Comparison of ENCODE assay signal across 20 mouse cellular contexts in the genomic region with DNA sequence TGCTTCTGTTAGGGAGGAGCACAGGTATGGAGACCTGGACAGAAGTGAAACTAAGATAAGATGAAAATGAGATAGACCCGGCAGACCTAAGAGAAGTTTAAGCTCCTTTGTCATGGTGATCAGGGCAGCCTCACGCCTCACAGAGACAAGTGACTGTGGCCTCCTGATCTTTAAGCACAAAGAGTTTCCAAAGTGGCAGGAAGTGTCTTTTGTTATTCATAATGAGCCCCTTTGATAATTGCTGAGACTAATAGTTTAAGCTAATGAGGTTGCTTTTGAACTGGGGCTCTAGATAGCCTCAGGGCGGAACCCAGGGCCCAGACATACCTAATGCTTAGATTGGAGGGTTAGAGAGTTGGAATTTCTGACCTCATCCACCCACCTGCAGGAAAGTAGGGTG. TPM values are rescaled to one million over a fixed set of nuclear protein-coding genes. Genes with fewer than 3 reads are reported as not detected.
DNase-seq lines count a peak whose midpoint lies in the region; ATAC-seq and TF ChIP-seq lines count a peak whose summit lies in the region.
"Had no signal": no experiment of that assay in that cellular context is flagged by ENCODE, and none has a peak within 500 bp of the region (broad histone marks: within the 10 kb centered on the region; RNA-seq: fewer than 3 reads in every experiment).

No protein-coding gene starts in this region.

- no peak for TF ChIP-seq CTCF in brain, embryonic 14.5 days (IDR thresholded peaks at IDR 0.05; ENCODE audit: borderline replicate concordance, extremely low read depth, insufficient read depth, insufficient read length)

- WGBS in forebrain, embryonic 10.5 days = 9% methylated on average over 3 of the region's 3 CpGs
- 7% methylated on average over 3 of the region's 3 CpGs for WGBS in forebrain, embryonic 16.5 days

- TF ChIP-seq POLR2A in brain, embryonic 14.5 days (IDR thresholded peaks at IDR 0.05; ENCODE audit: borderline replicate concordance, extremely low read depth, insufficient read depth, insufficient read length, poor library complexity, severe bottlenecking) = no peak

- peaks cover 70% of the 10 kb centered on the region for H3K27me3 ChIP-seq in forebrain, embryonic 10.5 days (ENCODE audit: poor library complexity, severe bottlenecking)
- peaks cover 11% of the 10 kb centered on the region; the same call in 1 of the 2 replicates for H3K27me3 ChIP-seq in forebrain, embryonic 16.5 days (replicated peaks; ENCODE audit: control insufficient read depth, insufficient read depth, low read length)

- H3K9me3 ChIP-seq in forebrain, embryonic 10.5 days = no peaks in the 10 kb centered on the region
- no peaks in the 10 kb centered on the region for H3K9me3 ChIP-seq in forebrain, embryonic 16.5 days (ENCODE audit: control insufficient read depth, low read length)
- H3K9me3 ChIP-seq: liver, embryonic 15.5 days; neural tube, embryonic 12.5 days had no signal

- DNase-seq in forebrain, embryonic 10.5 days (ENCODE audit: extremely low spot score, low spot score) = peak; percentile 31
- DNase-seq in retina, postnatal 1 day = peak; percentile 40
- DNase-seq in retina, embryonic 14.5 days (ENCODE audit: low spot score) = no peak
- DNase-seq in brain, embryonic 14.5 days (ENCODE audit: low read depth) = peak; percentile 37
- no peak for DNase-seq in lung, postnatal 14 days
- DNase-seq in cerebellum, postnatal 25 days = no peak
- DNase-seq: adrenal gland, postnatal 25 days; cerebellum, adult 8-10 months; gastrocnemius, postnatal 14 days; kidney, adult 11 months; right cerebral cortex, postnatal 25 days; thymus, postnatal 14 days had no signal

- H3K4me1 ChIP-seq in forebrain, embryonic 10.5 days = peaks cover 24% of the 10 kb centered on the region
- peaks cover 8% of the 10 kb centered on the region for H3K4me1 ChIP-seq in forebrain, embryonic 16.5 days (replicated peaks; ENCODE audit: control insufficient read depth, insufficient read depth, low read length)

- H3K9ac ChIP-seq in forebrain, embryonic 16.5 days (replicated peaks; ENCODE audit: low read depth, low read length) = no peak overlapping the region
- H3K9ac ChIP-seq: liver, embryonic 15.5 days; neural tube, embryonic 12.5 days had no signal

- ATAC-seq in forebrain, embryonic 16.5 days = no peak
- ATAC-seq in erythroblast, adult 5-6 weeks (replicated peaks; ENCODE audit: low FRiP score, poor library complexity, severe bottlenecking) = no peak
- ATAC-seq: lung, postnatal 0 days had no signal

- no peak overlapping the region for H3K27ac ChIP-seq in forebrain, embryonic 10.5 days
- no peak overlapping the region for H3K27ac ChIP-seq in forebrain, embryonic 16.5 days (ENCODE audit: low read length)
- H3K27ac ChIP-seq: hindbrain, embryonic 10.5 days; kidney, postnatal 0 days; liver, embryonic 15.5 days; neural tube, embryonic 12.5 days; stomach, postnatal 0 days had no signal

- H3K4me3 ChIP-seq in forebrain, embryonic 10.5 days = peak overlapping the region; percentile 12; the same call in 1 of the 2 replicates
- no peak overlapping the region for H3K4me3 ChIP-seq in forebrain, embryonic 16.5 days (replicated peaks; ENCODE audit: low read length)
- H3K4me3 ChIP-seq: hindbrain, embryonic 10.5 days; liver, embryonic 15.5 days; neural tube, embryonic 12.5 days had no signal

- H3K36me3 ChIP-seq in forebrain, embryonic 10.5 days (replicated peaks) = no peaks in the 10 kb centered on the region
- no peaks in the 10 kb centered on the region for H3K36me3 ChIP-seq in forebrain, embryonic 16.5 days (ENCODE audit: control insufficient read depth, insufficient read depth)
- H3K36me3 ChIP-seq: hindbrain, embryonic 10.5 days; liver, embryonic 15.5 days; neural tube, embryonic 12.5 days had no signal

- H3K4me2 ChIP-seq in forebrain, embryonic 16.5 days (ENCODE audit: low read length) = no peak overlapping the region
- H3K4me2 ChIP-seq: liver, embryonic 15.5 days; neural tube, embryonic 12.5 days had no signal

RNA-seq across cellular contexts. Expression of gene Nt5e, which starts 5.5 kb away (rescaled TPM):
- polyA plus RNA-seq in forebrain, embryonic 10.5 days (2016; fragmentation: Nextera tagmentation; extraction: Ambion mirVana) = 0.86 and 0.95 TPM in 2 replicates
- polyA plus RNA-seq in forebrain, embryonic 16.5 days (2015; fragmentation: Nextera tagmentation; extraction: Ambion mirVana) = 0.71 and 1.1 TPM in 2 replicates
- polyA plus RNA-seq in brain, embryonic 14.5 days (2012; rRNA removed) = 1.7 and 2.5 TPM in 2 replicates
- 0.19 and 1.0 TPM in 2 replicates for total RNA-seq in erythroblast, adult 5-6 weeks (2015; ENCODE audit: low replicate concordance)
- total RNA-seq in erythroblast, adult 5-6 weeks (2017; ENCODE audit: low replicate concordance) = 0.98 and 1.0 TPM in 2 replicates

Comparison
In these comparisons a context has a peak if more than half of its experiments do, and no peak if none do; other contexts are left out.
1. DNase-seq: peak in forebrain, embryonic 10.5 days (single experiment), retina, postnatal 1 day (single experiment) and brain, embryonic 14.5 days (single experiment); none in retina, embryonic 14.5 days (single experiment), lung, postnatal 14 days (single experiment) and cerebellum, postnatal 25 days (0 of 2).